Mouse (Mus musculus): ENCODE data around the gene Rundc3b.

Rundc3b gene

GRCm38 (mm10) chr5:8622596-8623231 lies at the start of gene Rundc3b:
Rundc3b (minus strand) TSS chr5:8622952.
- peak; percentile 83 for DNase-seq (ENCODE audit: low read depth)

DNA sequence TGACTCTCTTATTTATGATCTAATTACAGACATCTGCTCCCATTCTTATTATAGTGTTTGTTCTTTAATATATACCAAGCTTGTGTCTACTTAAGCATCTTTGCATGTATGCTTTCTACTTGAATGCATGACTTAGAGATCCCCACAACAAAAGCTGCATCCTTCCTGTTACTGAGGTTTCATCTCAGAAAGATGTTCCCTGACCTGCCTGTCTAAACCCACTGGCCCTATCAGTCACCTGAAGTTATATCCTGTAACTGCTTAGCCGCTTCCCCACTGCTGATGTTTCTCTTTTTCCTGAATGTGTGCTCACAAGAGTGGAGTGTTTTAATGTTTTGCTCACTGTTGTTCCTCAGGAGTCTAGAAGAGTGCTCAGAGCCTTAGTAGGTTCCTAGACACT lies 46.9 kb upstream of the Rundc3b start:
- no peak for DNase-seq (ENCODE audit: low read depth)

DNA sequence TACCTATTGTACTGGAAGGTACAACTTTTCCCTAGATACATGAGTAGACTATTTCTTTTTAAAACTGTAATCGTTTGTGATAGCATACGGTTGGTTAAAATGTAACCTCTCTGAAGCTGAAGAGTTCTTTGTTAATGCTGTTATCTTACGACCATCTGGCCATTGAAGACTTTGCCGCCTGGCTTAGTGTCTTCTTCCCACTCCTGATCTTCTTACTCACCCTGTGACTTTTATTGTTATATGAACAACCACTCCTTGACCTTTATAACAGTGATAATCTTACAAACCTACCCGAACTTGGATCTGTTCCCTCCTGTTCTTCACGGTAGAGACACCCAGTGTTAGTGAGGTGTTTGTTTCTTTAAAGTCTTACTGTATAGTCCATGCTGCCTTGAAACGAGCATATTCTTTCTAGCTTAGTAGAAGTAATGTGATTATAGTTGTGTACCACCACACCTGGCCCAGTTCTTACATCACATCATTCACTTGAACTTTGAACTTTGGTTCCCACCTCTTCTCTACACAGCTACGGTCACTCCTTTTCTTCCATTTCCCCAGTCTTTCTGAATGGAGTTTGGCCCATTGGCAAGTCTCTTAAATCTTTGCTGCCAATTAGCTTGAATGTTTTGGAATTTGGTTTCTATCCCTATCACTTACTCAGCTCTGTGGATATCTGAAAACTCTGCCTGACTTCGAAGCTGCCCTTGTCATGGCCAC lies 45.2 kb upstream of the Rundc3b start:
- DNase-seq (ENCODE audit: low read depth): no peak

GRCm38 (mm10) chr5:8664678-8665077 lies 41.9 kb upstream of the Rundc3b start:
- DNase-seq (ENCODE audit: low read depth): no peak

GRCm38 (mm10) chr5:8660738-8661151 lies 38.0 kb upstream of the Rundc3b start:
- DNase-seq (ENCODE audit: low read depth): no peak

GRCm38 (mm10) chr5:8659911-8660737 lies 37.4 kb upstream of the Rundc3b start, which contains the start of gene Abcb1a:
Abcb1a (plus strand) TSS chr5:8660077.
- no peak for DNase-seq (ENCODE audit: low read depth)

GRCm38 (mm10) chr5:8652085-8652484 lies 29.3 kb upstream of the Rundc3b start:
- DNase-seq (ENCODE audit: low read depth): no peak

GRCm38 (mm10) chr5:8648774-8649173 lies 26.0 kb upstream of the Rundc3b start:
- no peak for DNase-seq (ENCODE audit: low read depth)

- DNase-seq (ENCODE audit: low read depth): no peak
Measured at GRCm38 (mm10) chr5:8648300-8648699, 25.5 kb upstream of the Rundc3b start.

- DNase-seq (ENCODE audit: low read depth): no peak
Measured at GRCm38 (mm10) chr5:8634489-8634975, 11.8 kb upstream of the Rundc3b start.

- no peak for DNase-seq (ENCODE audit: low read depth)
Measured at GRCm38 (mm10) chr5:8632901-8633300, 10.1 kb upstream of the Rundc3b start.

DNA sequence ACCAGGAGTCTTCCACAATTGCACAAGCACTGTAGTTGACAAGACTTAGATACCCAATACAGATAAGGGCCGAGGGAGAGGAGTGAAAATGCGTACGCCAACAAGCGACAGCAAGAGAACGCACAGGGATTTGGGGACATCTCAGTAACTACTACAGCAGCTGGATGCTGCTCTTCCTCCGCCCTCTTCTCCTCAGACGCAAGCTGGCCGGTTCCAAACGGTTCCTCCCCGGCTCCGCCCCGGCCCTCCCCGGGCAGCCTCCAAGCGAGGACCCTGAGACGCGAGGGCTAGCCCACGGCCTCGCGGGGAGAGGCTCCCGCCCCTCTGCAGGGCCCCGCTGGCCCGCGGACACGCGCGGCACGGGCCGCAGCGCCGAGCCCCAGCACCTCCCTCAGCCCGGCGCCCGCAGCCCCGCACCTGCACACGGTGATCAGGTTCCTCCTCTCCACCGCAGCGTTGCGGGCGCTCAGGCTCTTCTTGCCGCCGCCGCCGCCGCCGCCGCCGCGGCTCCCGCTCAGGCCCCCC lies 619 bp downstream of the Rundc3b start:
- peak; percentile 14 for DNase-seq (ENCODE audit: low read depth)

DNA sequence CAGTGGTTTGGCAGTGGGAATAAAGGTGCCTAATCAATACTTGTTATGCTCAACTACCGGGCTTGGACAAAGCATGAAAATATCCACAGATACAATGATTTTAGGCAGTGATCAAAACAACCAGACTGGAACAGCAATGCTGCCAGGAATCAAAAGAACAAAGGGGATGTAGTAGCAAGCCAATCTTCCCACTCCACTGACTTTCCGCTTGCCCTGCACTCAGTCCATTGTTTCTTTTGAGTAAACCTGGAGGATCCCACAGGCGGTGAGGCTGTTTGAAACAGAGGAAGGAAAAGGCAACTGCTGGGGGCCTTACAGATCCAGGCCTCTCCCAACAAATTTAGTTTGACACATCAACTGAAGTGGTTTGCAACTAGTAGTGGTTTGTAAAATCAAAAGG lies 51.6 kb downstream of the Rundc3b start:
- no peak for DNase-seq (ENCODE audit: low read depth)

- DNase-seq (ENCODE audit: low read depth): no peak
Measured at GRCm38 (mm10) chr5:8566867-8567266, 55.9 kb downstream of the Rundc3b start.

GRCm38 (mm10) chr5:8544512-8544911 lies 78.2 kb downstream of the Rundc3b start:
- no peak for DNase-seq (ENCODE audit: low read depth)

DNA sequence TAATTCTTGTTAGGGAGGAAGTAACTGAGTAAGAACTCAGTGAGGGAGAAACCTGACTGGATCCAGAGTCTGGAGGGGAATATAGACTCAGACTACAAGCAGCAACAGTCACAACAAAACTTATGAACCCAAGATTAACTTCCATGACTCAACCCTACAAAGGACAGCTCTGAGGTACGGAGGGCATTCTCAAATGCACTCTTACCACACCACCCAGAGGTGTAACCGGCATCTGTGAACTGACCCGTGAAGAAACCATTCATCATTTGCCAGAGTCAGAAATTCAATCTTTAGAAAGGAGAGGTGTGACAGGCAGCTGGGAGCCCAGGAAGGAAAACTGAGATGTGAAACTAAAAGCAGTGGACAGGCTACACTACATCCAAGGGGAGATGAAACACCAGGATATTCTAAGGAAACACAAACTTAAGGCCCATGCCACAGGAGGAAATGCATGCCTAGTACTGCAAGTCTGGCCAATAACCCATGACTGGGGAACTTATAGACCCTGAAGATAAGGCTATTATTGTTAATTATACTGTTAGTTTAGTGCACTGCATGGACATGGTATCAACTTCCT lies 80.0 kb downstream of the Rundc3b start:
- no peak for DNase-seq (ENCODE audit: low read depth)

GRCm38 (mm10) chr5:8541120-8542117 lies 81.3 kb downstream of the Rundc3b start:
- no peak for DNase-seq (ENCODE audit: low read depth)

GRCm38 (mm10) chr5:8519006-8519405 lies 103.7 kb downstream of the Rundc3b start:
- no peak for DNase-seq (ENCODE audit: low read depth)

GRCm38 (mm10) chr5:8491778-8492177 lies 131.0 kb downstream of the Rundc3b start:
- no peak for DNase-seq (ENCODE audit: low read depth)

- peak; percentile 9 for DNase-seq (ENCODE audit: low read depth)
Measured at GRCm38 (mm10) chr5:8489471-8490110, 133.2 kb downstream of the Rundc3b start.

Measured in c-Kit-positive CD71-negative TER-119-negative erythroid progenitor cells, embryonic 14.5 days (primary cell).